Mouse (Mus musculus) heart, postnatal 0 days (tissue): ENCODE results near the gene Zfp26.

Source experiments
- CTCF ChIP-seq: IDR thresholded peaks from 2 replicates; pipeline ENCODE4 v1.5.1; 2016; ENCODE audit warnings: antibody characterized with exemption, control low read depth, low read depth
- EP300 ChIP-seq: IDR thresholded peaks from 2 replicates; pipeline ENCODE4 v1.6.1; 2016; ENCODE audit warnings: antibody characterized with exemption, low read depth

DNA sequence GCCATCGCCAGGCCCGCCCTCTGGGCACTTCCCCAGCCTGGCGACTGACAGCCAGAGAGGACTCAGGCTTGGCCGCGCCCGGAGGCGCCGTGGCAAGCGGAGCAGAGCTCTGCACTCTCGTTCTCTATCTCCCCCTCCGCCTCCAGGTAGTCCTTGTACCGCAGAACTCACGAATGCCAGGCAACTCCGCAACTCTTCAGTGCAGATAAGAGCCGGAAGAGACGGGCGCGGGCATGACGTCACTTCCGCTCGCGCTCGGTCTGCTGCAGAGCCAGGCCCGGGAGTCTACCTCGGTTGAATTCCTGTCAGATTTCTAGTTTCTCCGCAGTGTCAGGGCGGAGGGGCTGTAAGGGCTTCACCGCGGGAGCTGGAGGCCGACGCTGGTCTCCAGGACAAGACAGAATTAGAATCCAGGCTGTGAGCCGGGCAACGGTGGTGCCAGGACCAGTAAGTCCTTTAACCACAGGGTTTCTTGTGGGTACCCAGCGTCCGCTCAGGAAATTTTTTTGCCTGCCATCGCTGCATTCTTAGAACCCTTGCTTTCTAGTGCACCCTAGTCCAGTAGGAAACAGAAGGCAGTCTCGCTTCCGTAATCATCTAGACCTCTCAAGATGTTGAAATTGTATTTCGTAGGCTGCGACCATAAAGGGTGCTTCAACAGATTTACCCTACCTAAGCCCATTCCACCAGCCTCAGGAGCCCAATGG is 32.7 kb upstream of the Zfp26 start, which contains the start of gene Zfp426:
- TF ChIP-seq CTCF: no peak
- no peak for TF ChIP-seq EP300
